8 mouse cellular contexts compared by ENCODE assay signal in the genomic region with DNA sequence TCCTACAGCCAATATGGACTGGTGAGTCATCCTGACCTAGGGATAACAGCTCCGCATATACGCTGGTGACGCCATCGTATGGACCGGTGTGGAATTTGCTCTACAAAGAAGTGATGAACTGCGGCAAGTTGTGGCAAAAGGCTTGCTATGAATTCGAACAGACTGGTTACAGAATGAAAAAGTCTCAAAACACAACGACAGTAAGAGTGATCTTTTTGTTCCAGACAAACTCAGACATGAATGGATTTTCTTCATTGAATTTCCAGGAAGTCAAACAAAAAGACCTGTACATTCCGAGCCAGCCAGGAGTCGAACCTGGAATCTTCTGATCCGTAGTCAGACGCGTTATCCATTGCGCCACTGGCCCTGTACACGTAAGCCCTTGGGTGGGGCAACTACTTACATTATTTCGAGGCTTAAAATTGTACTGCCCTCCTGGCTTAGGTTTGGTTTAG. TPM values are rescaled to one million over a fixed set of nuclear protein-coding genes. Genes with fewer than 3 reads are reported as not detected.
DNase-seq lines count a peak whose midpoint lies in the region; ATAC-seq and TF ChIP-seq lines count a peak whose summit lies in the region.

No protein-coding gene starts in this region.

- peak; percentile 24; the same call in 1 of the 2 replicates for TF ChIP-seq CTCF in liver, embryonic 14.5 days (IDR thresholded peaks at IDR 0.05; ENCODE audit: low read depth)

- peak overlapping the region; percentile 70 for H3K4me2 ChIP-seq in forebrain, embryonic 12.5 days
- peak overlapping the region; percentile 64 for H3K4me2 ChIP-seq in heart, embryonic 16.5 days (ENCODE audit: low read depth, low read length)
- peak overlapping the region; percentile 66 for H3K4me2 ChIP-seq in liver, embryonic 14.5 days (ENCODE audit: low read depth)
- peak overlapping the region; percentile 75 for H3K4me2 ChIP-seq in stomach, embryonic 16.5 days (ENCODE audit: low read depth, low read length)

- H3K9me3 ChIP-seq in forebrain, embryonic 12.5 days, result no peaks in the 10 kb centered on the region
- no peaks in the 10 kb centered on the region for H3K9me3 ChIP-seq in heart, embryonic 16.5 days (replicated peaks; ENCODE audit: control insufficient read depth, low read length)
- H3K9me3 ChIP-seq in liver, embryonic 14.5 days (ENCODE audit: control insufficient read depth, low read length), result no peaks in the 10 kb centered on the region
- no peaks in the 10 kb centered on the region for H3K9me3 ChIP-seq in stomach, embryonic 16.5 days (replicated peaks; ENCODE audit: control insufficient read depth, low read length)

- peak; percentile 78 to 79 for DNase-seq in CD8-positive naive resting alpha-beta T cell, adult 2 months (ENCODE audit: low read depth in 2 of 2, low spot score in 2 of 2)
- peak; percentile 84 for DNase-seq in c-Kit-positive CD71-positive TER-119-positive erythroid progenitor cells, embryonic 14.5 days (ENCODE audit: low spot score)
- peak; percentile 83 to 89 for DNase-seq in kidney, postnatal 25 days
- peak in 2 of 3 experiments; percentile 75 to 85 for DNase-seq in liver, embryonic 14.5 days (ENCODE audit: low read depth in 3 of 3, low spot score in 3 of 3)
- DNase-seq in natural killer cell, adult 2 months (ENCODE audit: low spot score in 2 of 2), result peak; percentile 86 to 88

- 0 out of 2 replicates have a peak, but pooled peaks have one; percentile 27 for TF ChIP-seq EP300 in liver, embryonic 14.5 days (IDR thresholded peaks at IDR 0.05; ENCODE audit: low read depth)

- H3K27me3 ChIP-seq in forebrain, embryonic 12.5 days, result no peaks in the 10 kb centered on the region
- H3K27me3 ChIP-seq in heart, embryonic 16.5 days (ENCODE audit: control insufficient read depth, insufficient read depth, low read length), result no peaks in the 10 kb centered on the region
- H3K27me3 ChIP-seq in liver, embryonic 14.5 days (ENCODE audit: control insufficient read depth, insufficient read depth, low read length), result no peaks in the 10 kb centered on the region
- no peaks in the 10 kb centered on the region for H3K27me3 ChIP-seq in stomach, embryonic 16.5 days (ENCODE audit: control insufficient read depth, insufficient read depth, low read length)

- WGBS in forebrain, embryonic 12.5 days, result under 1% methylated on average over 16 of the region's 16 CpGs
- 0% methylated on average over 16 of the region's 16 CpGs for WGBS in heart, embryonic 16.5 days
- under 1% methylated on average over 16 of the region's 16 CpGs for WGBS in liver, embryonic 14.5 days (ENCODE audit: insufficient replicate concordance)
- under 1% methylated on average over 16 of the region's 16 CpGs for WGBS in stomach, embryonic 16.5 days

- H3K4me3 ChIP-seq in forebrain, embryonic 12.5 days (replicated peaks), result peak overlapping the region; percentile 69
- peak overlapping the region; percentile 62 for H3K4me3 ChIP-seq in heart, embryonic 16.5 days (ENCODE audit: low read length)
- H3K4me3 ChIP-seq in liver, embryonic 14.5 days (ENCODE audit: insufficient read depth in 1 of 2, low read depth in 2 of 2, low read length in 2 of 2), result peak overlapping the region; percentile 79 to 88
- peak overlapping the region; percentile 84 for H3K4me3 ChIP-seq in stomach, embryonic 16.5 days (replicated peaks; ENCODE audit: low read length)

- H3K27ac ChIP-seq in forebrain, embryonic 12.5 days, result peak overlapping the region; percentile 84
- H3K27ac ChIP-seq in heart, embryonic 16.5 days (ENCODE audit: low read length), result peak overlapping the region; percentile 77
- H3K27ac ChIP-seq in liver, embryonic 14.5 days, result peak overlapping the region; percentile 20
- H3K27ac ChIP-seq in stomach, embryonic 16.5 days (ENCODE audit: low read length), result peak overlapping the region; percentile 63

- peaks cover 10% of the 10 kb centered on the region for H3K4me1 ChIP-seq in forebrain, embryonic 12.5 days
- peaks cover 9% of the 10 kb centered on the region for H3K4me1 ChIP-seq in heart, embryonic 16.5 days (ENCODE audit: control insufficient read depth, insufficient read depth, low read length)
- peaks cover 15 to 19% of the 10 kb centered on the region in 2 experiments for H3K4me1 ChIP-seq in liver, embryonic 14.5 days (replicated peaks; ENCODE audit: control insufficient read depth in 2 of 2, insufficient read depth in 2 of 2, low read length in 1 of 2)
- peaks cover 7% of the 10 kb centered on the region for H3K4me1 ChIP-seq in stomach, embryonic 16.5 days (ENCODE audit: control insufficient read depth, insufficient read depth, low read length)

- no peaks in the 10 kb centered on the region for H3K36me3 ChIP-seq in forebrain, embryonic 12.5 days (replicated peaks)
- H3K36me3 ChIP-seq in heart, embryonic 16.5 days (ENCODE audit: control insufficient read depth, insufficient read depth), result no peaks in the 10 kb centered on the region
- no peaks in the 10 kb centered on the region for H3K36me3 ChIP-seq in liver, embryonic 14.5 days (replicated peaks; ENCODE audit: control insufficient read depth, insufficient read depth, low read depth)
- no peaks in the 10 kb centered on the region for H3K36me3 ChIP-seq in stomach, embryonic 16.5 days (ENCODE audit: control insufficient read depth, insufficient read depth, low read length)

- peak overlapping the region; percentile 49 for H3K9ac ChIP-seq in forebrain, embryonic 12.5 days
- peak overlapping the region; percentile 77 for H3K9ac ChIP-seq in heart, embryonic 16.5 days (ENCODE audit: low read length)
- H3K9ac ChIP-seq in liver, embryonic 14.5 days (replicated peaks), result peak overlapping the region; percentile 41
- H3K9ac ChIP-seq in stomach, embryonic 16.5 days (ENCODE audit: low read length), result peak overlapping the region; percentile 59

- ATAC-seq in forebrain, embryonic 12.5 days (ENCODE audit: low FRiP score), result peak; percentile 68
- ATAC-seq in heart, embryonic 16.5 days (replicated peaks; ENCODE audit: extremely low read depth, insufficient read depth, low FRiP score), result peak; percentile 47
- peak; percentile 55; the same call in 1 of the 2 replicates for ATAC-seq in liver, embryonic 14.5 days (ENCODE audit: insufficient read depth)
- ATAC-seq in stomach, embryonic 16.5 days (ENCODE audit: insufficient read depth, low FRiP score), result peak; percentile 54; the same call in 1 of the 2 replicates

RNA-seq across cellular contexts. Expression of gene Btn1a1, which starts 19.2 kb away (rescaled TPM):
- polyA plus RNA-seq in forebrain, embryonic 12.5 days (2016; fragmentation: Nextera tagmentation; extraction: Ambion mirVana), result 0.18 and 0.36 TPM in 2 replicates
- polyA plus RNA-seq in heart, embryonic 16.5 days (2015; fragmentation: Nextera tagmentation; extraction: Ambion mirVana), result 0.83 and 1.0 TPM in 2 replicates
- 1.5 and 2.1 TPM in 2 replicates for polyA plus RNA-seq in liver, embryonic 14.5 days (2012; rRNA removed)
- 1.5 and 1.8 TPM in 2 replicates for polyA plus RNA-seq in liver, embryonic 14.5 days (2014; fragmentation: Nextera tagmentation; extraction: Ambion mirVana)
- 0.21 and 0.22 TPM in 2 replicates for polyA plus RNA-seq in stomach, embryonic 16.5 days (2015; fragmentation: Nextera tagmentation; extraction: Ambion mirVana)

RNA-seq across cellular contexts. Expression of gene Abt1, which starts 22.9 kb away (rescaled TPM):
- 13.0 and 13.2 TPM in 2 replicates for polyA plus RNA-seq in forebrain, embryonic 12.5 days (2016; fragmentation: Nextera tagmentation; extraction: Ambion mirVana)
- 9.2 and 9.4 TPM in 2 replicates for polyA plus RNA-seq in heart, embryonic 16.5 days (2015; fragmentation: Nextera tagmentation; extraction: Ambion mirVana)
- 2.4 and 4.0 TPM in 2 replicates for polyA plus RNA-seq in liver, embryonic 14.5 days (2012; rRNA removed)
- 5.2 and 5.3 TPM in 2 replicates for polyA plus RNA-seq in liver, embryonic 14.5 days (2014; fragmentation: Nextera tagmentation; extraction: Ambion mirVana)
- polyA plus RNA-seq in stomach, embryonic 16.5 days (2015; fragmentation: Nextera tagmentation; extraction: Ambion mirVana), result 10.3 and 11.4 TPM in 2 replicates

RNA-seq across cellular contexts. Expression of gene Btn2a2, which starts 42.1 kb away (rescaled TPM):
- polyA plus RNA-seq in forebrain, embryonic 12.5 days (2016; fragmentation: Nextera tagmentation; extraction: Ambion mirVana), result 0.23 and 0.36 TPM in 2 replicates
- polyA plus RNA-seq in heart, embryonic 16.5 days (2015; fragmentation: Nextera tagmentation; extraction: Ambion mirVana), result 0.29 and 0.34 TPM in 2 replicates
- 0.01 TPM in 1 of 2 replicates, not detected in the other for polyA plus RNA-seq in liver, embryonic 14.5 days (2012; rRNA removed)
- not detected in 2 replicates for polyA plus RNA-seq in liver, embryonic 14.5 days (2014; fragmentation: Nextera tagmentation; extraction: Ambion mirVana)
- polyA plus RNA-seq in stomach, embryonic 16.5 days (2015; fragmentation: Nextera tagmentation; extraction: Ambion mirVana), result 0.14 and 0.28 TPM in 2 replicates

Comparison
In these comparisons a context has a peak if more than half of its experiments do, and no peak if none do; other contexts are left out.
1. Peak in every context shown above with its lines: DNase-seq, ATAC-seq, H3K4me3 ChIP-seq and H3K27ac ChIP-seq.
2. H3K27ac ChIP-seq: peak in every context shown above with its lines; median percentile 84 in forebrain, embryonic 12.5 days; 77 in heart, embryonic 16.5 days; 63 in stomach, embryonic 16.5 days; 20 in liver, embryonic 14.5 days.